Mouse (Mus musculus): Measurements from ENCODE around the gene 4921507P07Rik. TPM values are rescaled to one million over a fixed set of nuclear protein-coding genes. Genes with fewer than 3 reads are reported as not detected.
"Not testable (repeated sequence)": the region's sequence is repeated elsewhere in the genome, so short reads cannot be mapped to it uniquely, and the experiment has no call there.

Gene 4921507P07Rik
- polyA plus RNA-seq, 1 experiment from 2014 or later, result 0.52 TPM

DNA sequence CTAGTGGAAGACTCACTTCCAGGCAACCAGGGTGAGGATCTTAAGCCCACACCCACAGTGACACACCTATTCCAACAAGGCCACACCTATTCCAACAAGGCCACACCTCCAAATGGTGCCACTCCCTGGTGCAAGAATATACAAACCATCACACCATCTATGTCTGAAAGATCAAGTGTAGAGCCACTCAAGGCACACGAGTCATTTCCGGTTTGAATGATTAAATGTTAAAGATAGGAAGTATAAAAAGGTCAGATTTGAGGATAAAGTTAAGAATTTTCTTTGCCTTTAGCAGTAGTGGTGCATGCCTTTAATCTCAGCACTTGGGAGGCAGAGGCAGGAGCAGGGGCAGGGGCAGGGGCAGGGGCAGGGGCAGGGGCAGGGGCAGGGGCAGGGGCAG, 42.2 kb downstream of the 4921507P07Rik start:
- H3K9me3 ChIP-seq; H3K36me3 ChIP-seq; H3K9ac ChIP-seq; H3K4me2 ChIP-seq; H3K27ac ChIP-seq; ATAC-seq (ENCODE audit: insufficient number of reproducible peaks, insufficient read depth, low FRiP score, low TSS enrichment, low read depth); H3K4me1 ChIP-seq; H3K4me3 ChIP-seq; H3K27me3 ChIP-seq: not testable (repeated sequence)
- 79% methylated on average over 2 of the region's 2 CpGs for WGBS

DNA sequence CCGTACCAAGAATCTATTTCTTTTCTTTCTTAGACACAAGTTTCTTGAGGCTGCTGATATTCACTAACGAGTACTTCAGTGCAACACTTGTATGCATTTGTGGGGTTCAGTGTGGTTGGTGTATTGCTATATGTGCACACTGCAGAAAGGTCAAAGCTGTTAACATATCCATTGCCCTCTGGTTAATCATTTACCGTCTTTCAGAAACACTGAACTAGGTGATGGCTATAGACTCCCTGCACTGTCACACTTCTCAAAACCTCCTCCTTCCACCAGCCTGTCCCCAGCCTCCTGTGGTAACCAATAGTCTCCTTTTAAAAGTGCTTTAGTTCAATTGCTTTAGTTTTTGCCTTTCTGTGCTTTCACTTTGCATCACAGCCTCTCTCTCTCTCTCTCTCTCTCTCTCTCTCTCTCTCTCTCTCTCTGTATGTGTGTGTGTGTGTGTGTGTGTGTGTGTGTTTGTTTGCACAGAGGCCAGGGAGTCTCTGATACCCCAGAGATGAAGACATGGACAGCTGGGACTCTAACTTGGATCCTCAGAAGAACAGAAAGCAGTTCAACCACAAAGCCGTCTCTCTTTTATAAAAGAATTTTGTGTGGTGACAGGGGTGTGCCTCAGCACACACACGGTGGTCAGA, 43.4 kb downstream of the 4921507P07Rik start:
- Histone ChIP-seq H3K27ac (no peak overlapping the region), H3K9ac (no peak overlapping the region), H3K4me3 (no peak overlapping the region), H3K4me1 (no peaks in the 10 kb centered on the region), H3K27me3 (no peaks in the 10 kb centered on the region), H3K9me3 (no peaks in the 10 kb centered on the region), H3K36me3 (no peaks in the 10 kb centered on the region), H3K4me2 (no peak overlapping the region)
- WGBS, result 84% methylated on average over 5 of the region's 5 CpGs
- ATAC-seq (ENCODE audit: insufficient number of reproducible peaks, insufficient read depth, low FRiP score, low TSS enrichment, low read depth), result no peak

DNA sequence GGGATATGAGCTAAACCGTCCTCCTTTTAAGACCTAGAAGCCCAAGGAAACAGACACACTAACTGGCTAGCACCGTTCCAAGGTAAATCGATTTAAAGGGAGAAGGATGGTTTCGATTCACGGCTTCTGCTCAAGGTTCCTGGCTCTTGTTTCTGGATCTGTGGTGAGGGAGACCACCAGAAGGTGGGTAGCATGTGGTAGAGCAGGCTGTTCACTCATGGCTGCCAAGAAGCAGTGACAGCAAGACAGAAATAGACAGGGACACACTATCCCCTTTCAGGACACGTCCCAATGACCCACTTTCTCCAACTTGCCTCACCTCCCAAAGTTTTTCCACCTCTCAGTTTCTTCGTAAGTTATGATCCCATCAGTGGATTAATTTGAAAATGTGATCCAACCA, 46.6 kb downstream of the 4921507P07Rik start:
- Histone ChIP-seq H3K4me3 (no peak overlapping the region), H3K4me1 (peaks cover 4% of the 10 kb centered on the region; the same call in 1 of the 2 replicates), H3K27me3 (no peaks in the 10 kb centered on the region), H3K36me3 (no peaks in the 10 kb centered on the region), H3K9ac (no peak overlapping the region), H3K4me2 (no peak overlapping the region), H3K9me3 (no peaks in the 10 kb centered on the region), H3K27ac (no peak overlapping the region)
- WGBS, result 69% methylated on average over 7 of the region's 7 CpGs
- no peak for ATAC-seq (ENCODE audit: insufficient number of reproducible peaks, insufficient read depth, low FRiP score, low TSS enrichment, low read depth)

GRCm38 (mm10) chr6:50549051-50549450, 47.4 kb downstream of the 4921507P07Rik start:
- no peak overlapping the region for H3K27ac ChIP-seq
- WGBS, result 72% methylated on average over 5 of the region's 5 CpGs
- no peak for ATAC-seq (ENCODE audit: insufficient number of reproducible peaks, insufficient read depth, low FRiP score, low TSS enrichment, low read depth)

DNA sequence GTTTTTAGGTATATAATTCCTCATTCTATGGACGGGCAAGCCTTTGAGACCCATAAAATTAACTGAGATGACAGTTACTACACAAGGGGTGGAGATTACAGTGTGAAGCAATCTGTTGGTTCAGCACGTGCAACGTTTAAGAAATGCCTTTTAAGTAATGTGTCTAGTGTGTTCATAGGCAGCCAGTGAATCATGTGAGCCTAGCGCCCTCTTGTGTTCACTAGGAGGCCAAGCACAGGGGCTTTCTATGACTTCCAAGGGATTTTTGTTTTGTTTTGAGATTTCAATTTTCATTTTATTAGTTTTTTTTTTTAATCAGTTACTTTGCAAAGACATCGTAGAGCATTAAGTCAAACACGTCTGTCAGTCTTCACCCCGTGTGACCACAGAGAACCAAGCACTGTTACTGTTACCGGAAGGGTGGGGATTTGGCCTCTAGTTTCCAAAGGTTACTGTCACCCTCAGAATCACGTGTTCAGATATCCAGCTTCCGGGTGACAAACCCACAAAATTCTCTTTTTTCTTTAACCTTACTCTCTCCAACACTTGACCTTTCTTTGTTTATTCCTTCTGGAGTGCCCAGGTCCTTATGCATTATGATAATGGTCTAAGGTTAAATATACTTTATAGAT, 50.9 kb downstream of the 4921507P07Rik start:
- Histone ChIP-seq H3K36me3 (no peaks in the 10 kb centered on the region), H3K4me2 (peak overlapping the region; percentile 27), H3K4me3 (no peak overlapping the region), H3K9ac (no peak overlapping the region), H3K4me1 (peaks cover 4% of the 10 kb centered on the region; the same call in 1 of the 2 replicates), H3K9me3 (no peaks in the 10 kb centered on the region), H3K27ac (no peak overlapping the region), H3K27me3 (no peaks in the 10 kb centered on the region)
- ATAC-seq (ENCODE audit: insufficient number of reproducible peaks, insufficient read depth, low FRiP score, low TSS enrichment, low read depth), result no peak
- 27% methylated on average over 10 of the region's 10 CpGs for WGBS

More at GRCm38 (mm10) chr6:50549051-50549450, 47.4 kb downstream of the 4921507P07Rik start:
- Histone ChIP-seq H3K9ac (no peak overlapping the region), H3K4me2 (no peak overlapping the region), H3K9me3 (no peaks in the 10 kb centered on the region), H3K4me3 (no peak overlapping the region), H3K27me3 (no peaks in the 10 kb centered on the region), H3K36me3 (no peaks in the 10 kb centered on the region), H3K4me1 (peaks cover 4% of the 10 kb centered on the region; the same call in 1 of the 2 replicates)

DNA sequence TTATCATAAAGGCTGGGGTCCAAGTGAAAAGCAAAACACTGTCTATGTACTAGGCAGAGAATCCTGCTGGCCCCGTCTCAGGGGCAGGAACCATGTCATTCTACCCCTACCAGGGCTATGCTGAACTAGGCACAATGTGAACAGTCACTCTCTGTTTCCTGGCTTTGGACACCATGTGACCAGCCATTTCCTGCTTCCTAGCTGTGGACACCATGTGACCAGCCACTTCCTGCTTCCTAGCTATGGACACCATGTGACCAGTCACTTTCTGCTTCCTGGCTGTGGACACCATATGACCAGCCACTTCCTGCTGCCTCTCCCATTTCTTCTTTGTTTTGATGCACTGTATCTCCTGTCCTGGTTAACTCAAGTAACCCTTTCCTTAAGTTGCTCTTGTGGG, 53.9 kb downstream of the 4921507P07Rik start:
- Histone ChIP-seq H3K9me3 (no peaks in the 10 kb centered on the region), H3K4me3 (no peak overlapping the region), H3K36me3 (no peaks in the 10 kb centered on the region), H3K4me1 (peaks cover 4% of the 10 kb centered on the region; the same call in 1 of the 2 replicates), H3K27me3 (no peaks in the 10 kb centered on the region), H3K27ac (no peak overlapping the region), H3K9ac (no peak overlapping the region), H3K4me2 (no peak overlapping the region)
- WGBS, result 89% methylated on average over 1 of the region's 1 CpGs
- no peak for ATAC-seq (ENCODE audit: insufficient number of reproducible peaks, insufficient read depth, low FRiP score, low TSS enrichment, low read depth)

GRCm38 (mm10) chr6:50539641-50540040, 56.8 kb downstream of the 4921507P07Rik start:
- Histone ChIP-seq H3K36me3 (no peaks in the 10 kb centered on the region), H3K4me2 (no peak overlapping the region), H3K27me3 (no peaks in the 10 kb centered on the region), H3K9ac (no peak overlapping the region), H3K9me3 (no peaks in the 10 kb centered on the region), H3K4me1 (0 out of 2 replicates have a peak, but pooled peaks cover 3% of the 10 kb centered on the region), H3K27ac (no peak overlapping the region), H3K4me3 (no peak overlapping the region)
- no peak for ATAC-seq (ENCODE audit: insufficient number of reproducible peaks, insufficient read depth, low FRiP score, low TSS enrichment, low read depth)
- WGBS, result 74% methylated on average over 1 of the region's 1 CpGs

GRCm38 (mm10) chr6:50536461-50536892, 60.0 kb downstream of the 4921507P07Rik start:
- WGBS, result 7% methylated on average over 7 of the region's 7 CpGs
- peaks cover 6% of the 10 kb centered on the region; the same call in 1 of the 2 replicates for H3K4me1 ChIP-seq
- no peaks in the 10 kb centered on the region for H3K27me3 ChIP-seq
- H3K9me3 ChIP-seq, result no peaks in the 10 kb centered on the region
- ATAC-seq (ENCODE audit: insufficient number of reproducible peaks, insufficient read depth, low FRiP score, low TSS enrichment, low read depth), result no peak; the same call in 1 of the 2 replicates
- peak overlapping the region; percentile 34; the same call in 1 of the 2 replicates for H3K4me2 ChIP-seq
- H3K27ac ChIP-seq, result no peak overlapping the region
- H3K36me3 ChIP-seq, result no peaks in the 10 kb centered on the region
- no peak overlapping the region for H3K4me3 ChIP-seq
- no peak overlapping the region for H3K9ac ChIP-seq

- H3K27me3 ChIP-seq, result no peaks in the 10 kb centered on the region
- H3K36me3 ChIP-seq, result no peaks in the 10 kb centered on the region
- H3K9ac ChIP-seq, result no peak overlapping the region
- peaks cover 12% of the 10 kb centered on the region; the same call in 1 of the 2 replicates for H3K4me1 ChIP-seq
- no peaks in the 10 kb centered on the region for H3K9me3 ChIP-seq
- ATAC-seq (ENCODE audit: insufficient number of reproducible peaks, insufficient read depth, low FRiP score, low TSS enrichment, low read depth), result no peak
- no peak overlapping the region for H3K27ac ChIP-seq
- WGBS, result 92% methylated on average over 3 of the region's 3 CpGs
- H3K4me3 ChIP-seq, result no peak overlapping the region
- H3K4me2 ChIP-seq, result no peak overlapping the region
Observed at GRCm38 (mm10) chr6:50535346-50535745, 61.1 kb downstream of the 4921507P07Rik start.

GRCm38 (mm10) chr6:50531920-50532319, 64.5 kb downstream of the 4921507P07Rik start:
- Histone ChIP-seq H3K27ac (no peak overlapping the region), H3K4me1 (peaks cover 16% of the 10 kb centered on the region), H3K4me2 (no peak overlapping the region), H3K27me3 (no peaks in the 10 kb centered on the region), H3K9ac (no peak overlapping the region), H3K36me3 (no peaks in the 10 kb centered on the region), H3K9me3 (no peaks in the 10 kb centered on the region), H3K4me3 (no peak overlapping the region)
- 57% methylated on average over 8 of the region's 8 CpGs for whole genome bisulfite sequencing
- ATAC-seq (ENCODE audit: insufficient number of reproducible peaks, insufficient read depth, low FRiP score, low TSS enrichment, low read depth), result no peak

GRCm38 (mm10) chr6:50531003-50531402, 65.4 kb downstream of the 4921507P07Rik start:
- Histone ChIP-seq H3K27me3 (no peaks in the 10 kb centered on the region), H3K4me2 (no peak overlapping the region), H3K9me3 (no peaks in the 10 kb centered on the region), H3K36me3 (no peaks in the 10 kb centered on the region), H3K4me3 (no peak overlapping the region), H3K27ac (no peak overlapping the region), H3K9ac (no peak overlapping the region), H3K4me1 (peaks cover 16% of the 10 kb centered on the region)
- 65% methylated on average over 3 of the region's 3 CpGs for WGBS
- ATAC-seq (ENCODE audit: insufficient number of reproducible peaks, insufficient read depth, low FRiP score, low TSS enrichment, low read depth), result no peak

GRCm38 (mm10) chr6:50529194-50529593, 67.2 kb downstream of the 4921507P07Rik start:
- Histone ChIP-seq H3K4me3 (no peak overlapping the region), H3K27ac (no peak overlapping the region), H3K4me2 (no peak overlapping the region), H3K9me3 (no peaks in the 10 kb centered on the region), H3K27me3 (no peaks in the 10 kb centered on the region), H3K9ac (no peak overlapping the region), H3K36me3 (no peaks in the 10 kb centered on the region), H3K4me1 (peaks cover 16% of the 10 kb centered on the region)
- 87% methylated on average over 11 of the region's 11 CpGs for WGBS
- ATAC-seq (ENCODE audit: insufficient number of reproducible peaks, insufficient read depth, low FRiP score, low TSS enrichment, low read depth), result no peak
